Mouse (Mus musculus): Measurements from ENCODE around the gene Lin54. TPM values are rescaled to one million over a fixed set of nuclear protein-coding genes. Genes with fewer than 3 reads are reported as not detected.
"Not testable (repeated sequence)": the region's sequence is repeated elsewhere in the genome, so short reads cannot be mapped to it uniquely, and the experiment has no call there.

The Lin54 gene
- polyA plus RNA-seq, 1 experiment = 0.39 TPM

DNA sequence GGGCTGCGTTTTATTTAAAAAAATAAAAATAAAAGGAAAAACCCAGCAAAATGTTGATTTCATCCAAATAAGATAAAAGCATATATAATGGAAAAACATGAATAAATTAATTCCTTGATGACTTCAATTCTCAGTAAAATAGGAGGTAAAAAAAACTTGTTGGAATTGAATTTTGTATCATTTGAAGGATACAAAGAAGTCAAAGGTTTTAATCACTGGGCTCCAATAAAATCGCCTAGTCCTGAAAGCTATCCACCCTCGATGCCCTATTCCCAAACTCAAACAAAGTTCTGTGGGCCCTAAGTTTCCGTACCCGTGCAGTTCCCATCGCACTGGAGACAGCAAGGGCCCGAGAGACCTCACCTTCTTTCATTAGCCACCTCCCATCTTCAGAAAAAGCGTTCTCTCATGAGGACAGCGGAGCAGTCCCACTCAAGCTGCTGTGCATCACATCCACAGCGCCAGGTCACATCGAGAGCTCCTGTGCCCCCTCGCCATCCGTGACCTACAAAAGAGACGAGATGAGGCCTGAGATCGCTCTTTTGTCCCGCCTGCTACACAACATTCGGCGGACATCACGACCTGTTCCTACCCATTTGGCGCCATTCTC is 71.6 kb downstream of the Lin54 start:
- Histone ChIP-seq H3K27me3 (replicated peaks) (no peaks in the 10 kb centered on the region), H3K4me3 (replicated peaks) (peak overlapping the region; percentile 100), H3K36me3 (replicated peaks; ENCODE audit: low read length) (peaks cover 46% of the 10 kb centered on the region), H3K4me1 (peaks cover 68% of the 10 kb centered on the region), H3K9me3 (no peaks in the 10 kb centered on the region)
- TF ChIP-seq GATA1 (IDR thresholded peaks at IDR 0.05; ENCODE audit: borderline replicate concordance, low read length) (no peak), FLI1 (IDR thresholded peaks at IDR 0.05; ENCODE audit: low read length) (no peak)

DNA sequence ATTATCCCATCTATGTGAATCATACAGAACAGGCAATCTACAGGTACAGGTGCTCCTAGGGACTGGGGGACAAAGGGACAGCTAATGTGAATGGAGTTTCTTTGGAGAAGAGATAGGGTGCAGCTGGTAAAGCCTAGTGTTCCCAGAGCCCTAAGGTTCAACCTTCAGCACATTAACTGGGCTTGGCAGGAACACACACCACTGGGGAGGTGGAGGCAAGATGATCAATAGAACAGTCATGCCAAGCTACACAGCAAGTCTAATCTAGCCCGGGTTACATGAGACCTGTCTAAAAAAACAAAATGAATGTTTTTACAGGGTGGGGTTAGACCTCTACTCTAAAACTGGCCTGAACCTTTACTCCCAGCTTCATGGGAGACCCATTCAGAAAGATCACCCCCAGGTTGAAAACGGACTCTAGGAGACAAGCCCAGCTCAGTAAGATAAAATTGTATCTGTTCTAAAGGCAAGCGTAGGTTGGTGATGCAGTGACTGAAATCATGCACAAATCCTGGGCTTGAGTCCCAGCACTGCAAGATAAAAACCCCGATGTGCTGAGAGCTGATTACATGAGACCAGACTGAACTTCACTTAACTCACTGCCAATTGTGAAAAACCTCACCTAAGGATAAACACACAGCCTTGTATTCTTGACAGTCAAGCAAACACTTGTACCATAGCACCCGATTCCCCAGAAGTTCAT is 72.3 kb downstream of the Lin54 start:
- H3K27me3 ChIP-seq (replicated peaks) = no peaks in the 10 kb centered on the region
- peaks cover 52% of the 10 kb centered on the region for H3K36me3 ChIP-seq (replicated peaks; ENCODE audit: low read length)
- H3K4me3 ChIP-seq (replicated peaks) = peak overlapping the region; percentile 100
- peaks cover 73% of the 10 kb centered on the region for H3K4me1 ChIP-seq
- no peaks in the 10 kb centered on the region for H3K9me3 ChIP-seq
- TF ChIP-seq FLI1 (IDR thresholded peaks at IDR 0.05; ENCODE audit: low read length) (no peak), GATA1 (IDR thresholded peaks at IDR 0.05; ENCODE audit: borderline replicate concordance, low read length) (no peak)

DNA sequence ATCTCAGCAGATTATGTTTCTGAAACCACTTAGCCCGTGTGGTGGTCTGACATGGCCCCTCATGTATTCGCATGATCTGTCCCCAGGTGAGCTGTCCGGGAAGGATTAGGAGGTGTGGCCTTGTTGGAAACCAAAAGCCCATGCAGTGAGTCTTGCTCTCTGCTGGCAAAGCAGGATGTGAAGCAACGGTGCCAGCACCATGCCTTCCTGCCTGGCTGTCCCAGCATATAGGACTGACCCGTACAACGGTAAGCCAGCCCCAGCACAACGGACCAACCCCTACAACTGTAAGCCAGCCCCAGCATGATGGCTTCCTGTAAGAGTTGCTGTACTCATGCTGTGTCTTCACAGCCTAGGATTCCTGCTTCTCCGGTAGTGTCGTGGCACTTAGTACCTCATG is 73.2 kb downstream of the Lin54 start:
- H3K27me3 ChIP-seq (replicated peaks) = no peaks in the 10 kb centered on the region
- TF ChIP-seq GATA1 (IDR thresholded peaks at IDR 0.05; ENCODE audit: borderline replicate concordance, low read length) (no peak), FLI1 (IDR thresholded peaks at IDR 0.05; ENCODE audit: low read length) (no peak)
- H3K4me3 ChIP-seq (replicated peaks) = peak overlapping the region; percentile 100
- H3K9me3 ChIP-seq = no peaks in the 10 kb centered on the region
- H3K4me1 ChIP-seq = peaks cover 83% of the 10 kb centered on the region
- H3K36me3 ChIP-seq (replicated peaks; ENCODE audit: low read length) = peaks cover 58% of the 10 kb centered on the region

DNA sequence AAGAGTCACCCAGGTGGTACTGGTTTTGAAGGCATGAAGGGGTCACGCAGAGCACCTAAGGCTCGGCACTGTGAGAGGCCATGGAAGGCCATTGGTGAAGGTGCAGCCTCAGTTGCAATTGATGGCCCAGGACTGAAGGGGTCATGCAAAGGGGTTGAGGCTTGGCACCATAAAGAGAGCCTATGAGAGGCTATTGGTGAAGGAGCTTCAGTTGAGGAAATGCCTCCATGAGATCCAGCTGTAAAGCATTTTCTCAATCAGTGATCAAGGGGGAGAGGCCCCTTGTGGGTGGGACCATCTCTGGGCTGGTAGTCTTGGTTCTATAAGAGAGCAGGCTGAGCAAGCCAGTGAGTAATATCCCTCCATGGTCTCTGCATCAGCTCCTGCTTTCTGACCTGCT is 74.6 kb downstream of the Lin54 start:
- H3K4me1 ChIP-seq = peaks cover 78% of the 10 kb centered on the region
- H3K4me3 ChIP-seq (replicated peaks); H3K9me3 ChIP-seq; H3K27me3 ChIP-seq (replicated peaks): not testable (repeated sequence)
- peaks cover 63% of the 10 kb centered on the region for H3K36me3 ChIP-seq (replicated peaks; ENCODE audit: low read length)

DNA sequence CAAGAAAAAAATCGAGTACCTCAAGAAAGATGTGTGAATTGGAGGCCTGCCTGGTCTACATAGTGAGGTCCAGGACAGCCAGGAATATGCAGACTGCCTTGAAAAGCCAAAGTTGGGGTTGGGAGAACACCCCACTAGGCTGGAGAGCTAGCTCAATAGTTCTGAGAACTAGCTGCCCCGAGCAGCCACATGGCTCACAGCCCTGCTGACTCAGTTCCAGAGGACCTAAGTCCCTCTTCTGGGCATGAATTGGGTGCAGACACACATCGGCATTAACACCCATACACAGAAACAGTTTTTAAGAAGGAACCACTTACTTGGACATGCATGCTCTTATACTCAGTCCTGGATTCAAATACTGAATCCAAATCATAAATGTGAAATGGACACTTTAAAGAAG is 76.2 kb downstream of the Lin54 start:
- Histone ChIP-seq H3K9me3 (no peaks in the 10 kb centered on the region), H3K4me3 (replicated peaks) (peak overlapping the region; percentile 33), H3K27me3 (replicated peaks) (no peaks in the 10 kb centered on the region), H3K36me3 (replicated peaks; ENCODE audit: low read length) (peaks cover 78% of the 10 kb centered on the region), H3K4me1 (peaks cover 80% of the 10 kb centered on the region)
- no peak for TF ChIP-seq GATA1 (IDR thresholded peaks at IDR 0.05; ENCODE audit: borderline replicate concordance, low read length)
- TF ChIP-seq FLI1 (IDR thresholded peaks at IDR 0.05; ENCODE audit: low read length) = no peak

DNA sequence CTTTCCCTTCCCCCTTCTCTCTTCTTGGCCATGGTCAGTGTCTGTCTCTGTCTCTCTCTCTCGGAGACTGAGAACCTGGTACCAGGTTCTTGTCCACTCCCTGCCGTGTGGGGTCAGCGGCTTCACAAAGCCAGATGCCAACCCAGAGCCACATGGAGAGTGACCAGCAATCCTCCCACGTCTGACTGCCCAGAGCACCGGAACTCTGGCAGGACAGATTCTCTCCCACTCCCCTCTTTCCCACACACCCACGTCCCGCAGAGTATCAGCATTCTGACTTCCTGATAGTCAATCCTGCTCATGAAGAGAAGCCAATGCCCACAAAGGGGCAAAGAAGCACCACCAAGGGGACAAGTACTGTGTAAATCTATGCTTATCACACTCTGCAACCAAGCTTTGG is 76.8 kb downstream of the Lin54 start:
- Histone ChIP-seq H3K9me3 (no peaks in the 10 kb centered on the region), H3K4me3 (replicated peaks) (peak overlapping the region; percentile 12), H3K36me3 (replicated peaks; ENCODE audit: low read length) (peaks cover 84% of the 10 kb centered on the region), H3K4me1 (peaks cover 82% of the 10 kb centered on the region), H3K27me3 (replicated peaks) (no peaks in the 10 kb centered on the region)
- TF ChIP-seq GATA1 (IDR thresholded peaks at IDR 0.05; ENCODE audit: borderline replicate concordance, low read length) = no peak

DNA sequence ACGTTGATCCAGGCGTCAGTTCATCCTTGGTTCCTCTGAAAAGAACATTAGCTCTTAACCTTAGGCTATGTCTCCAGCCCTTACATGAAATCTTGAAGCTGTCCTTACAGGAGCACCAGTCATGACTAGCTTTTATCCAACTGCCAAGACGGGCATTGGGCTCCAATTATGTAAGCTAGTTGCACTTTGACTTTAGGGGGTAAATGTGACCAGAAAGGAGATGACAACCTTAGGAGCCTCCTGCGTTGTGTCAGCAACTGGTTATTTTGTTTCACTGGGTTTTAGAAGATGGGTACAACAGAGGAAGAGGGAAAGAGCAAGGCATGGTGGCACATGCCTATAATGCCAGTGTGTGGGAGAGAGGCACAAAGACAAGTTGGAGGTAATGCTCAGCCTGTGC is 81.6 kb downstream of the Lin54 start:
- Histone ChIP-seq H3K4me3 (replicated peaks) (no peak overlapping the region), H3K27me3 (replicated peaks) (no peaks in the 10 kb centered on the region), H3K4me1 (peaks cover 61% of the 10 kb centered on the region), H3K9me3 (no peaks in the 10 kb centered on the region), H3K36me3 (replicated peaks; ENCODE audit: low read length) (peaks cover 60% of the 10 kb centered on the region)
- TF ChIP-seq FLI1 (IDR thresholded peaks at IDR 0.05; ENCODE audit: low read length) (no peak), GATA1 (IDR thresholded peaks at IDR 0.05; ENCODE audit: borderline replicate concordance, low read length) (no peak)

DNA sequence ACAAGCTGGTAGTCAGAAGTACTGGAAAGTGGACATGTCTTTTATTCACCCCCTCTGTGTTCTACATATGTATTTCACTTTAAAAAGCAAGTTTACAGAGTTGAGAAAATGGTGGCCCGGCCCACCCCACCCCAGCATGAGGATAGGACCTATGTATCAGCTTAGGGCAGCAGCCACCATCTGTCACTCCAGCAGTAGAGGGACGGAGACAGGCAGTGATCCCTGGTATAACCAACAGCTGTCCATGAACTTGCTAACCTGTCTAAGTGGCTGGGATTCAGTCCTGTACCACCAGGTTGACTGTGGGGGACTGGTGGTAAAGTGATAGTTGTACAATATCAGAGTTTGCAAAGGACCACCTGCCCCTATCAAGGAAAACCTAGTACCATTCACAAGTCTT is 82.4 kb downstream of the Lin54 start:
- Histone ChIP-seq H3K4me3 (replicated peaks) (no peak overlapping the region), H3K36me3 (replicated peaks; ENCODE audit: low read length) (peaks cover 52% of the 10 kb centered on the region), H3K4me1 (peaks cover 61% of the 10 kb centered on the region), H3K9me3 (no peaks in the 10 kb centered on the region), H3K27me3 (replicated peaks) (no peaks in the 10 kb centered on the region)
- TF ChIP-seq FLI1 (IDR thresholded peaks at IDR 0.05; ENCODE audit: low read length) (no peak), GATA1 (IDR thresholded peaks at IDR 0.05; ENCODE audit: borderline replicate concordance, low read length) (no peak)

DNA sequence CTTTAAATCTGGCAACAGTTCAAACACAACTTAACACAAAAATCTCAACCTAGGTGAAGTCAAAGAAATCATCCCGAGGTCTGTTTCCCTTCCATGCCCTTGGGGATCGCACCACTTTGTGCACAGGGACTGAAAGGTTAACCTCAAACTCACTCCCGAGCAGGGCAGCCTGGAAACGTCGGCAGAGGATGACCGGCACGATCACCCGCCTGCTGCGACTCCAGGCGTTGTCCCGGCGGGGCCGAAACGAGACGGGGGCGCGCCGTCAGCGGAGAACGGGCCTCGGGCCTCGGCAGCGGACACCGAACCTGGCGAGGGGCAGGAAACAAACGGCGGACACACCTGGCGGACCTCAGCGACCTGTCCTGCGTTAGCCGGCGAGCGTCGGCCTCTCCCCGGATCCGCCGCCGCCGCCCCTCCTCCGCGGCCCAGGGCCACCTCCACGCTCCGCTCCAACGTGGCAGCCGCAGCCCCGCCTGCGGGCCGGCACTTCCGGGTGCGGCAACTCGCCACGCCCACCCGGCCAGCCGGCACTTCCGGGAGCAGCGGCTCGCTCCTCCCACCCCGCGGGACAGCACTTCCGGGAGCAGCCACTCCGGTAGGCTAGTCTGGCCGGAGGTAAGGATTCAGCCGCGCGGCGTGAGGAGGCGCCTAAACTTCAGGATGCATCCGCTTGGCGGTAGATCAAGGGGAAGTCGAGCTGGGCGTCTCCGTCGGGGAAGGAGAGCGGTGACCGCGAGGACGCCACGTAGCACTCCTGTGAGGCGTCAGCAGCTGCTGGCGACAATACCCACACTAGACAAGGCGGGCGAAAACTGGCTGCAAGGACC is 84.5 kb downstream of the Lin54 start, which contains the start of gene Sec31a:
TSS of gene Sec31a (minus strand) at position 474 of the 830 bp plus-strand sequence.
- no peaks in the 10 kb centered on the region for H3K27me3 ChIP-seq (replicated peaks)
- TF ChIP-seq FLI1 (IDR thresholded peaks at IDR 0.05; ENCODE audit: low read length) = peak; percentile 81; the same call in 1 of the 2 replicates
- TF ChIP-seq GATA1 (IDR thresholded peaks at IDR 0.05; ENCODE audit: borderline replicate concordance, low read length) = no peak
- H3K36me3 ChIP-seq (replicated peaks; ENCODE audit: low read length) = peaks cover 37% of the 10 kb centered on the region
- H3K4me1 ChIP-seq = peaks cover 65% of the 10 kb centered on the region
- peak within 1 kb of the TSS; percentile 100 for H3K4me3 ChIP-seq (replicated peaks)
- H3K9me3 ChIP-seq = no peaks in the 10 kb centered on the region
